Mouse (Mus musculus) duodenum, adult 2 months (tissue): ENCODE results near the gene Spin2-ps6. TPM values are rescaled to one million over a fixed set of nuclear protein-coding genes. Genes with fewer than 3 reads are reported as not detected.

Source experiments
- polyA plus RNA-seq: library from polyadenylated mRNA; depleted of rRNA; stranded (reverse); fragments of >200 nt; gene quantifications from 2 replicates; pipeline ENCODE4 v1.2.3, GENCODE M21; 2012; ENCODE audit warnings: low replicate concordance; rRNA removed

Spin2-ps6 gene
- not detected in 2 replicates for polyA plus RNA-seq

GRCm38 (mm10) chrX:33234569-33234968 lies at the start of gene Spin2-ps6:
Gene Spin2-ps6, plus strand, starts transcription at chrX:33234869.

Other genes with a start within 250 kb of the Spin2-ps6 start
- gene Btbd35f12, start 78.5 kb downstream of the Spin2-ps6 start, polyA plus RNA-seq, result not detected in 2 replicates